Mouse (Mus musculus): ENCODE results near the gene Ybx2. TPM values are rescaled to one million over a fixed set of nuclear protein-coding genes. Genes with fewer than 3 reads are reported as not detected.

The Ybx2 gene
- polyA plus RNA-seq, 1 experiment: 1.5 TPM

DNA sequence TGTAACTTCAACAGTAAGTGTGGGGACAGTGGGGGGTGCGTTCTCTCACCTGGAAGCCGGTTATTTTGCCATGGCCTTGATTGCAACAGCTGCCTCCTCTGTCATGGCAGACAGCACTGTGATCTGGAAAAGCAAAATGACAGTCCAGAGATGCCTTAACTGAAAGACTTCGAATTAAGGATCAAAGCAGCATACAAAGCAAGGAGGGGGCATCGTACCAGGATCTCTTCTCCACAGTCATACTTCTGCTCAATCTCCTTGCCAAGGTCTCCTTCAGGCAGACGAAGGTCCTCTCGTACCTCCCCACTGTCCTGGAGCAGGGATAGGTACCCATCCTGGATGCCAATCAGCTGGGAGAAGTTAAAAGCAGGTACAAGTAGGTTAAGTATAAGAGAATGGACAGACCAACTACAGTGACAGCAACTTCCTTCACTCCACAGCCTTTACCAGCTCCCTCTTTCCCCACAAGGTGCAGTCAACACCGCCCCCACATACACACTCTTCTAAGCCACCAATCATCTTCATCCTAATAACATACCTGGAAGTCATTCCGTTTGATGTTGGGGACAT is 18.1 kb upstream of the Ybx2 start:
- no peak overlapping the region for H3K27ac ChIP-seq (ENCODE audit: control insufficient read depth, insufficient read depth, low read depth, low read length, poor library complexity)
- 71% methylated on average over 8 of the region's 8 CpGs for WGBS
- peaks cover 3% of the 10 kb centered on the region for H3K4me1 ChIP-seq (ENCODE audit: control insufficient read depth, insufficient read depth, low read length)
- TF ChIP-seq POLR2A (IDR thresholded peaks at IDR 0.05; ENCODE audit: borderline replicate concordance, control insufficient read depth, low read depth, low read length) (no peak), CTCF (IDR thresholded peaks at IDR 0.05; ENCODE audit: control insufficient read depth, insufficient read depth, low read length) (no peak)
- no peak overlapping the region for H3K4me3 ChIP-seq (replicated peaks; ENCODE audit: control insufficient read depth, low read depth, low read length)

- H3K4me3 ChIP-seq (replicated peaks; ENCODE audit: control insufficient read depth, low read depth, low read length): no peak overlapping the region
- no peak overlapping the region for H3K27ac ChIP-seq (ENCODE audit: control insufficient read depth, insufficient read depth, low read depth, low read length, poor library complexity)
- H3K4me1 ChIP-seq (ENCODE audit: control insufficient read depth, insufficient read depth, low read length): peaks cover 2% of the 10 kb centered on the region
- TF ChIP-seq POLR2A (IDR thresholded peaks at IDR 0.05; ENCODE audit: borderline replicate concordance, control insufficient read depth, low read depth, low read length) (no peak), CTCF (IDR thresholded peaks at IDR 0.05; ENCODE audit: control insufficient read depth, insufficient read depth, low read length) (no peak)
- WGBS: 66% methylated on average over 5 of the region's 5 CpGs
These were observed 17.5 kb upstream of the Ybx2 start for GRCm38 (mm10) chr11:69918118-69918517.

DNA sequence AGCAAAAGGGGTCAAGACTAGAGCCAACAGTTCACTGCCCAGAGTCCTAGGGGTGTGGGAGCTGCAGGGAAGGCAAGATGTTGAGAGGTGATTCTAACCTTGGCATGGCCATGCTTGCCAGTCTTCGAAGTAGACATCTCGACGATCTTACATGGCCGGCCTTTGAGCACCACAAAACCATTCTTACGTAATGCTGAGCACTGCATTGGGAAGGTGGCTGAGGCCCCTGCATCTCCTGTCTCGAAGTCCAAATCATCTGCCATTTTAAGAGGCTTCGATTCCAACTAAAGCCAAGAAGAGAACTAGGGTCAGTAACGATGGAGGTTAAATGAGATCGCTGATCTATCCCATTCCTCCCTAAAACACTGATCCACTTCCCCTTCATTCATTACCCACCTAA is 16.5 kb upstream of the Ybx2 start:
- TF ChIP-seq CTCF (IDR thresholded peaks at IDR 0.05; ENCODE audit: control insufficient read depth, insufficient read depth, low read length) (no peak), POLR2A (IDR thresholded peaks at IDR 0.05; ENCODE audit: borderline replicate concordance, control insufficient read depth, low read depth, low read length) (no peak)
- Histone ChIP-seq H3K4me1 (ENCODE audit: control insufficient read depth, insufficient read depth, low read length) (no peaks in the 10 kb centered on the region; the same call in 1 of the 2 replicates), H3K4me3 (replicated peaks; ENCODE audit: control insufficient read depth, low read depth, low read length) (peak overlapping the region; percentile 86), H3K27ac (ENCODE audit: control insufficient read depth, insufficient read depth, low read depth, low read length, poor library complexity) (no peak overlapping the region)
- WGBS: 26% methylated on average over 9 of the region's 9 CpGs

- H3K27ac ChIP-seq (ENCODE audit: control insufficient read depth, insufficient read depth, low read depth, low read length, poor library complexity): peak overlapping the region; percentile 95
- no peaks in the 10 kb centered on the region; the same call in 1 of the 2 replicates for H3K4me1 ChIP-seq (ENCODE audit: control insufficient read depth, insufficient read depth, low read length)
- WGBS: under 1% methylated on average over 17 of the region's 17 CpGs
- peak overlapping the region; percentile 86 for H3K4me3 ChIP-seq (replicated peaks; ENCODE audit: control insufficient read depth, low read depth, low read length)
- TF ChIP-seq POLR2A (IDR thresholded peaks at IDR 0.05; ENCODE audit: borderline replicate concordance, control insufficient read depth, low read depth, low read length): no peak
- no peak for TF ChIP-seq CTCF (IDR thresholded peaks at IDR 0.05; ENCODE audit: control insufficient read depth, insufficient read depth, low read length)
These were observed 15.8 kb upstream of the Ybx2 start for GRCm38 (mm10) chr11:69919661-69920265.

GRCm38 (mm10) chr11:69920266-69921031 is 15.1 kb upstream of the Ybx2 start:
- H3K4me3 ChIP-seq (replicated peaks; ENCODE audit: control insufficient read depth, low read depth, low read length): peak overlapping the region; percentile 86
- no peak; the same call in 1 of the 2 replicates for TF ChIP-seq POLR2A (IDR thresholded peaks at IDR 0.05; ENCODE audit: borderline replicate concordance, control insufficient read depth, low read depth, low read length)
- TF ChIP-seq CTCF (IDR thresholded peaks at IDR 0.05; ENCODE audit: control insufficient read depth, insufficient read depth, low read length): no peak
- no peaks in the 10 kb centered on the region; the same call in 1 of the 2 replicates for H3K4me1 ChIP-seq (ENCODE audit: control insufficient read depth, insufficient read depth, low read length)
- WGBS: under 1% methylated on average over 64 of the region's 65 CpGs
- peak overlapping the region; percentile 95 for H3K27ac ChIP-seq (ENCODE audit: control insufficient read depth, insufficient read depth, low read depth, low read length, poor library complexity)

- H3K4me1 ChIP-seq (ENCODE audit: control insufficient read depth, insufficient read depth, low read length): no peaks in the 10 kb centered on the region; the same call in 1 of the 2 replicates
- peak within 1 kb of the TSS; percentile 95 for H3K27ac ChIP-seq (ENCODE audit: control insufficient read depth, insufficient read depth, low read depth, low read length, poor library complexity)
- TF ChIP-seq POLR2A (IDR thresholded peaks at IDR 0.05; ENCODE audit: borderline replicate concordance, control insufficient read depth, low read depth, low read length): peak; percentile 90
- TF ChIP-seq CTCF (IDR thresholded peaks at IDR 0.05; ENCODE audit: control insufficient read depth, insufficient read depth, low read length): peak; percentile 54; the same call in 1 of the 2 replicates
- H3K4me3 ChIP-seq (replicated peaks; ENCODE audit: control insufficient read depth, low read depth, low read length): peak within 1 kb of the TSS; percentile 86
- WGBS: under 1% methylated on average over 78 of the region's 78 CpGs
These were observed 14.2 kb upstream of the Ybx2 start, which contains the start of gene Eif5a for GRCm38 (mm10) chr11:69921114-69922011. Gene Eif5a (minus strand): TSS chr11:69921958.

DNA sequence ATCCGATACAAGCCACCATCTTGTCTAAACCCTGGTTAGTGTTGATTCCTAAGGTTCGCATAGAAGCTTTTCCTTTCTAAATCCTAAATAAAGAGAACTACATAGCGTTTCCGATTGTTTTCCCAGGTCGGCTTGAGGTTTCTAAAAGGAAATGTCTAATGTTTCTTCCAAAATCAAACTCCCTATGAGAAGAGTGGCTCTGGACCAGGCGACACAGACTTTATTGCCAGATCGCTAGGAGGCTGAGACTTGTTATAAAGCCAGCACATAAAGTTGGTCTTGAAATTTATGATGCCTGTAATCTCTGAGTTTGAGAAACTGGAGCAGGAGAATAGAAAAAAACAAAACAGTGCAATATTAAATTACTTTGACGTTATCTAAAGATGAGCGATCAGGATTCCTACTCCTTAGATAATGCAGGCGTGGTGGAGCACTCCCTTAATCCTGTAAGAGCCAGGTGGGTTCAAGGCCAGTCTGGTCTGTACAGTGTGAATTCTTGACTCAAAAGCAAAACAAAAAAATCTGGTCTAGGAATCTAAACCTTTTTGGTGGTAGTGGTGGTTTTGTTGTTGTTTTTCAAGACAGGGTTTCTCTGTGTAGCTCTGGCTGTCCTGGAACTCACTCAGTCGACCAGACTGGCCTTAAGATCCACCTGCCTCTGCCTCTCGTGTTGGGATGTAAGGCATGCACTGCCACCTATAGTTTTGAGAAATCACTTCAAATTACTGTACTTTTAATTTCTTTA is 13.4 kb upstream of the Ybx2 start:
- Histone ChIP-seq H3K27ac (ENCODE audit: control insufficient read depth, insufficient read depth, low read depth, low read length, poor library complexity) (peak overlapping the region; percentile 78), H3K4me3 (replicated peaks; ENCODE audit: control insufficient read depth, low read depth, low read length) (peak overlapping the region; percentile 77), H3K4me1 (ENCODE audit: control insufficient read depth, insufficient read depth, low read length) (no peaks in the 10 kb centered on the region; the same call in 1 of the 2 replicates)
- no peak for TF ChIP-seq CTCF (IDR thresholded peaks at IDR 0.05; ENCODE audit: control insufficient read depth, insufficient read depth, low read length)
- no peak for TF ChIP-seq POLR2A (IDR thresholded peaks at IDR 0.05; ENCODE audit: borderline replicate concordance, control insufficient read depth, low read depth, low read length)
- 3% methylated on average over 12 of the region's 12 CpGs for WGBS
